In the genomic region with DNA sequence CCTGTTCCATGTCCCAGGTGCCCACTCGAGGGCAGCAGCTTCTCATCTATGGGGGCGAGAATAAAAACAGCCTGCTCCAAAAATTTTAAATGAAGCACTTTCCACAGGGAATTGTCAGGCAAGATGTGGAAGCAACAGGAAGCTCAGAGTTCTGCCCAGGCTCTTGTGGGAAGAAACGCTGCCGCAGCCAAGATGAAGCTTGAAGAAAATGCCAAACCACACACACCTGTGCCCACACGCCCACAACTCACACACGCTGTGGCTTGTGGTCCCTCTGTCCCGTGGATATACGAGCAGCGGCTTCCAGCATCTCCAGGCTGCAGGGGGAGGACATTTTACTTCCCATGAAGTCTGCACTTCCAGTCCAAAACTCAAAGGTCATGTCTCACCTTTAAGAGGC, we compare ENCODE assay signal across 21 mouse cellular contexts. TPM values are rescaled to one million over a fixed set of nuclear protein-coding genes. Genes with fewer than 3 reads are reported as not detected.
DNase-seq lines count a peak whose midpoint lies in the region; ATAC-seq lines count a peak whose summit lies in the region.
"Had no signal": no experiment of that assay in that cellular context is flagged by ENCODE, and none has a peak within 500 bp of the region (broad histone marks: within the 10 kb centered on the region; RNA-seq: fewer than 3 reads in every experiment).

No protein-coding gene starts in this region.

- H3K4me3 ChIP-seq in hindbrain, embryonic 13.5 days, result no peak overlapping the region
- H3K4me3 ChIP-seq: embryonic facial prominence, embryonic 12.5 days; limb, embryonic 15.5 days; megakaryocyte, embryonic 14.5 days; midbrain, embryonic 13.5 days; neural tube, embryonic 12.5 days had no signal

- no peak overlapping the region for H3K9ac ChIP-seq in hindbrain, embryonic 13.5 days
- H3K9ac ChIP-seq: embryonic facial prominence, embryonic 12.5 days; hindbrain, embryonic 14.5 days; limb, embryonic 15.5 days; liver, embryonic 14.5 days; lung, embryonic 14.5 days; midbrain, embryonic 13.5 days; neural tube, embryonic 12.5 days had no signal

- ATAC-seq in frontal cortex, adult (ENCODE audit: low TSS enrichment), result peak; percentile 77; the same call in 1 of the 2 replicates
- no peak for ATAC-seq in hindbrain, embryonic 13.5 days (ENCODE audit: low FRiP score)
- ATAC-seq: inflammation-experienced regulatory T-cells, adult 6 months; midbrain, embryonic 13.5 days had no signal

- H3K27me3 ChIP-seq in hindbrain, embryonic 13.5 days, result no peaks in the 10 kb centered on the region
- H3K27me3 ChIP-seq: embryonic facial prominence, embryonic 12.5 days; limb, embryonic 15.5 days; midbrain, embryonic 13.5 days; neural tube, embryonic 12.5 days had no signal

- no peaks in the 10 kb centered on the region for H3K36me3 ChIP-seq in hindbrain, embryonic 13.5 days
- H3K36me3 ChIP-seq: embryonic facial prominence, embryonic 12.5 days; limb, embryonic 15.5 days; midbrain, embryonic 13.5 days; neural tube, embryonic 12.5 days had no signal

- peaks cover 17% of the 10 kb centered on the region for H3K4me1 ChIP-seq in hindbrain, embryonic 13.5 days (replicated peaks)
- H3K4me1 ChIP-seq: embryonic facial prominence, embryonic 12.5 days; limb, embryonic 15.5 days; megakaryocyte, embryonic 14.5 days; neural tube, embryonic 12.5 days had no signal

- 89% methylated on average over 9 of the region's 9 CpGs for WGBS in hindbrain, embryonic 13.5 days

- H3K27ac ChIP-seq in hindbrain, embryonic 13.5 days, result no peak overlapping the region
- H3K27ac ChIP-seq: embryonic facial prominence, embryonic 12.5 days; hindbrain, embryonic 14.5 days; limb, embryonic 15.5 days; liver, embryonic 14.5 days; midbrain, embryonic 13.5 days; neural tube, embryonic 12.5 days had no signal

- no peak overlapping the region for H3K4me2 ChIP-seq in hindbrain, embryonic 13.5 days
- H3K4me2 ChIP-seq: embryonic facial prominence, embryonic 12.5 days; hindbrain, embryonic 14.5 days; limb, embryonic 15.5 days; lung, embryonic 14.5 days; midbrain, embryonic 13.5 days; neural tube, embryonic 12.5 days had no signal

- DNase-seq in frontal cortex, postnatal 10 days (ENCODE audit: low spot score in 2 of 2), result no peak
- peak; percentile 23 to 67 for DNase-seq in left cerebral cortex, adult 9 months (ENCODE audit: low spot score in 2 of 2)
- no peak for DNase-seq in left cerebral cortex, adult 11 months (ENCODE audit: low spot score)
- peak; percentile 83 for DNase-seq in brain, adult 2 months (ENCODE audit: low read depth, low spot score)
- peak; percentile 73 for DNase-seq in right cerebral cortex, postnatal 25 days
- DNase-seq: adrenal gland, postnatal 25 days; gastrocnemius, postnatal 36 days; kidney, adult 18-20 months; kidney, postnatal 4 days; lung, embryonic 14.5 days; lung, postnatal 36 days had no signal

- H3K9me3 ChIP-seq in hindbrain, embryonic 13.5 days, result no peaks in the 10 kb centered on the region
- H3K9me3 ChIP-seq: embryonic facial prominence, embryonic 12.5 days; limb, embryonic 15.5 days; megakaryocyte, embryonic 14.5 days; midbrain, embryonic 13.5 days; neural tube, embryonic 12.5 days had no signal

RNA-seq across cellular contexts. Expression of a gene that starts 42.4 kb away (rescaled TPM):
- polyA plus RNA-seq in hindbrain, embryonic 13.5 days (2015; fragmentation: Nextera tagmentation; extraction: Ambion mirVana), result 27.5 and 33.0 TPM in 2 replicates
- polyA plus RNA-seq: inflammation-experienced regulatory T-cells, adult 6 months; liver, embryonic 14.5 days; lung, embryonic 14.5 days had no signal

Comparison
In these comparisons a context has a peak if more than half of its experiments do, and no peak if none do; other contexts are left out.
1. DNase-seq: peak in left cerebral cortex, adult 9 months (2 of 2), brain, adult 2 months (single experiment) and right cerebral cortex, postnatal 25 days (single experiment); none in frontal cortex, postnatal 10 days (0 of 2) and left cerebral cortex, adult 11 months (single experiment).